Mouse (Mus musculus) heart, postnatal 0 days (tissue): Measurements from ENCODE around the gene 4930438A08Rik. TPM values are rescaled to one million over a fixed set of nuclear protein-coding genes. Genes with fewer than 3 reads are reported as not detected.
A peak's percentile ranks its signal among the peaks of the same experiment; 100 is the strongest.

ENCODE experiments used
- ATAC-seq: fragments of 200-750 bp; cut with Nextera tagmentation; 2 replicates; pipeline ENCODE4 v1.8.0; 2017; ENCODE audit warnings: low read depth, moderate number of reproducible peaks, moderate library complexity; ENCODE audit not compliant: insufficient read depth
- DNase-seq: peaks from one replicate; pipeline ENCODE4 v3.0.0-alpha.2; 2016; ENCODE audit warnings: low spot score
- H3K27ac ChIP-seq: fragments of 300-500 bp; sonication (generic); 2 replicates; pipeline ENCODE4 v1.5.1; 2014; ENCODE audit warnings: low read depth, mild to moderate bottlenecking
- H3K27me3 ChIP-seq: fragments of 300-500 bp; sonication (generic); 2 replicates; pipeline ENCODE4 v1.6.1; 2014; ENCODE audit warnings: low read length, mixed read lengths; ENCODE audit not compliant: control insufficient read depth, insufficient read depth
- H3K36me3 ChIP-seq: fragments of 300-500 bp; sonication (generic); replicated peaks from 2 replicates; pipeline ENCODE4 v1.6.1; 2014; ENCODE audit warnings: low read length, mixed read lengths; ENCODE audit not compliant: control insufficient read depth, insufficient read depth
- H3K4me1 ChIP-seq: fragments of 300-500 bp; sonication (generic); 2 replicates; pipeline ENCODE4 v1.6.1; 2014; ENCODE audit warnings: antibody characterized with exemption; ENCODE audit not compliant: control insufficient read depth, insufficient read depth
- H3K4me2 ChIP-seq: fragments of 300-500 bp; sonication (generic); 2 replicates; pipeline ENCODE4 v1.6.1; 2014; ENCODE audit warnings: low read depth, mild to moderate bottlenecking, low read length, moderate library complexity
- H3K4me3 ChIP-seq: fragments of 300-500 bp; sonication (generic); 2 replicates; pipeline ENCODE4 v1.5.1; 2014; ENCODE audit warnings: low read depth, low read length
- H3K9ac ChIP-seq: fragments of 300-500 bp; sonication (generic); replicated peaks from 2 replicates; pipeline ENCODE4 v1.6.1; 2014; ENCODE audit warnings: low read depth, low read length, mixed read lengths
- H3K9me3 ChIP-seq: fragments of 300-500 bp; sonication (generic); replicated peaks from 2 replicates; pipeline ENCODE4 v1.6.1; 2016; ENCODE audit warnings: low read length; ENCODE audit not compliant: control insufficient read depth
- CTCF ChIP-seq: IDR thresholded peaks from 2 replicates; pipeline ENCODE4 v1.5.1; 2016; ENCODE audit warnings: antibody characterized with exemption, control low read depth, low read depth
- EP300 ChIP-seq: IDR thresholded peaks from 2 replicates; pipeline ENCODE4 v1.6.1; 2016; ENCODE audit warnings: antibody characterized with exemption, low read depth
- WGBS: fragments of 180-500 bp; shearing (Covaris S2); extraction: QIAGEN DNeasy Blood & Tissue Kit; methylation state at CpG from one replicate; pipeline ENCODE4 v1.1.7; 2014; 5-methylcytosine and 5-hydroxymethylcytosine counted together
- polyA plus RNA-seq: library from polyadenylated mRNA; unstranded; fragments of >200 nt; fragmentation: Nextera tagmentation; extraction: Ambion mirVana; gene quantifications from 2 replicates; pipeline ENCODE4 v1.2.1, GENCODE M21; 2015
- total RNA-seq: library from RNA; depleted of rRNA; stranded (reverse); fragments of >200 nt; gene quantifications from 2 replicates; pipeline ENCODE4 v1.2.3, GENCODE M21; 2014; ENCODE audit warnings: low replicate concordance

4930438A08Rik gene
- total and polyA plus RNA-seq, 2 experiments from 2014 or later = not detected

DNA sequence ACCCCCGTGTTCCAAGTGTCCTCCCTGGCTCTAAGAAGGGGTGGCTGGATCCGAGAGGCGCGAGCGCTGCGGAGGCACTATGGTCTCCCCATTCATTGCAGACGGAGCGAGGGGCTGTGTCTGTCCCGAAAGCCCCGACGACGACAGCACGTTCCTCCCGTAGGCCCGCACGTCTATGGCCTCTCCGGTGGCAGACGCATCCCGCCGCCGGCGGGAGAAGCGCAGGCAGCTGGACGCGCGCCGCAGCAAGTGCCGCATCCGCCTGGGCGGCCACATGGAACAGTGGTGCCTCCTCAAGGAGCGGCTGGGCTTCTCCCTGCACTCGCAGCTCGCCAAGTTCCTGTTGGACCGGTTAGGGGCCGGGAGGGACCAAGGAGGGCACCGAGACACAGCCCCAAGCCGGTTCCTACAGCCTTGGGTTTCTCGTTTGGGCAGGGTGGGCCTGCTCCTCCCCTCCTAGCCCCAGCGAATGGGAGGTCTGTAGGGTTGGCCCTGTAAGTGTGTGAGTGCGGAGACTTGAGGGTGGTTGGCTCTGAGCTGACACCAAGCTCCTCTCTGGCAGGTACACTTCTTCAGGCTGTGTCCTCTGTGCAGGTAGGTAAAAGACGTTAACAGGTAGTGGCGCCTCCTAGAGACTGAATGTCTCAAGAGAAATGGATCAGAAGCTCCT, 32.9 kb downstream of the 4930438A08Rik start:
- Histone ChIP-seq H3K27me3 (no peaks in the 10 kb centered on the region), H3K36me3 (no peaks in the 10 kb centered on the region), H3K4me2 (peak overlapping the region; percentile 83), H3K27ac (no peak overlapping the region), H3K4me1 (peaks cover 11% of the 10 kb centered on the region), H3K9ac (peak overlapping the region; percentile 38), H3K9me3 (no peaks in the 10 kb centered on the region), H3K4me3 (peak overlapping the region; percentile 45)
- under 1% methylated on average over 41 of the region's 42 CpGs for WGBS
- DNase-seq (no peak), ATAC-seq (peak; percentile 22)
- no peak for TF ChIP-seq EP300
- TF ChIP-seq CTCF = no peak

DNA sequence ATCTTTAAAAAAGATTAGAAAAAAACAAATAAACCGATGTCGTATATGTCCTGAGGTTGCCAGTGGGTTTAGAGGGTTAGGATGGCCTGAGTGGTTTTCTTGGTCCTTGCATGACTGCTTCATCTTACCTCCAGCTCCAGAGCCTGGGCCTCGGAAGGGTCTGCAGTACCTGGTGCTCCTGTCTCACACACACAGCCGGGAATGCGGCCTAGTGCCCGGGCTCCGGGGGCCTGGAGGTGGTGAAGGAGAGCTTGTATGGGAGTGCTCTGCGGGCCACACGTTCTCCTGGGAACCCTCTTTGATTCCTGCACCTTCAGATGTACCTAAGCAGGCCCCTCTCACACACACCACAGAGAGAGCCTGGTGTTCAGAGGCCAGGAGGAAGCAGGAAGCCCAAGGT, 34.1 kb downstream of the 4930438A08Rik start:
- no peak for ATAC-seq
- no peak overlapping the region for H3K4me2 ChIP-seq
- peaks cover 9% of the 10 kb centered on the region for H3K4me1 ChIP-seq
- H3K9me3 ChIP-seq = no peaks in the 10 kb centered on the region
- no peak overlapping the region for H3K27ac ChIP-seq
- H3K27me3 ChIP-seq = no peaks in the 10 kb centered on the region
- no peak for DNase-seq
- TF ChIP-seq EP300 (no peak), CTCF (no peak)
- H3K4me3 ChIP-seq = no peak overlapping the region
- no peaks in the 10 kb centered on the region for H3K36me3 ChIP-seq
- H3K9ac ChIP-seq = no peak overlapping the region
- WGBS = 95% methylated on average over 9 of the region's 9 CpGs

DNA sequence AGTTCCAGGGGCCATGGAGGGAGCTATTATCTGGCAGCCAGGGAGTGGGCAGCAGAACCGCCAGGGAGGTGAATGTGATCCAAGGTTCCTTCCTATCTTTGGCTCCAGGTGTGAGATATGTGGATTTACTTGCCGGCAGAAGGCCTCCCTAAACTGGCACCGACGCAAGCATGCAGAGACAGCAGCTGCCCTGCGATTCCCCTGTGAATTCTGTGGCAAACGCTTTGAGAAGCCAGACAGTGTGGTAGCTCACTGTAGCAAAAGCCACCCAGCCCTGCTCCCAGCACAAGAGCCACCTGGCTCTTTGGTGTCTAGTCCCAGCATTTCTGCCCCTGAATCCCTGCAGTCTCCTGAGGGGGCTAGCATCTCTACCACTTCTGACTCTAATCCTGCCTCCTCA, 39.5 kb downstream of the 4930438A08Rik start:
- Histone ChIP-seq H3K36me3 (peaks cover 32% of the 10 kb centered on the region), H3K27me3 (no peaks in the 10 kb centered on the region), H3K9ac (no peak overlapping the region), H3K4me1 (no peaks in the 10 kb centered on the region), H3K4me2 (no peak overlapping the region), H3K27ac (no peak overlapping the region), H3K9me3 (no peaks in the 10 kb centered on the region), H3K4me3 (no peak overlapping the region)
- 53% methylated on average over 6 of the region's 6 CpGs for WGBS
- no peak for ATAC-seq
- no peak for TF ChIP-seq EP300
- no peak for TF ChIP-seq CTCF
- DNase-seq = no peak

DNA sequence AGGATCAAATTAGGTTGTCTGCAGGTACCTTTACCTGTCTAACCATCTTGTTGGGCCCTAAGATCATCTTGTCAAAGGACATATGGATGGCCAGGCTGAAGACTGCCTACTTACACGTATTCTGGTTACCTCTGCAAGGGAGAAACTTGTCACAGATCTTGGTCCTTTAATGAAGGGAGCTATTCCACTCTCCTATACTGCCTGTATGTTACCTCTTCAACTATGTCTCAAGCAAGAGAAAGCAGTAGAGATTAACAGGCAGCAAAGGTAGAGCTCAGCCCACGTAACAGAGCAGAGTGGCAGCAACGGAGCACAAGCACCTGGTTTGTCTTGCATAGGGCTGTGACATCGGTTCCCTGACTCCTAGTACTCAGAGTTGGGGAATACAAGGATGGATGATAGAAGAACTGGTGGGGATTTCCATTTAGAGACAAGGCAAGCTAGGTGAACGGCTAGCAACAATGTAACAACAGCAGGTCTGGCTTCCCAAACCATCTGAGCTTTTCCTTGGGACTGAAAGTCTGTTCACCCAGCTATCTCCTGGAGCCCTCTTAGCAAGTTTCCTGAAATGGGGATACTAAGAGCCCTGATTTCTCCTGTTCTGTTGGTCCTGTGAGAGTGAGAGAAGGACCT, 41.1 kb downstream of the 4930438A08Rik start:
- TF ChIP-seq EP300 (no peak), CTCF (no peak)
- no peak for ATAC-seq
- no peaks in the 10 kb centered on the region for H3K9me3 ChIP-seq
- 0 out of 2 replicates have a peak, but pooled peaks cover under 1% of the 10 kb centered on the region for H3K4me1 ChIP-seq
- H3K36me3 ChIP-seq = peaks cover 40% of the 10 kb centered on the region
- no peak overlapping the region for H3K9ac ChIP-seq
- H3K4me2 ChIP-seq = no peak overlapping the region
- H3K27ac ChIP-seq = no peak overlapping the region
- no peaks in the 10 kb centered on the region for H3K27me3 ChIP-seq
- no peak for DNase-seq
- H3K4me3 ChIP-seq = no peak overlapping the region
- WGBS = 90% methylated on average over 5 of the region's 5 CpGs

DNA sequence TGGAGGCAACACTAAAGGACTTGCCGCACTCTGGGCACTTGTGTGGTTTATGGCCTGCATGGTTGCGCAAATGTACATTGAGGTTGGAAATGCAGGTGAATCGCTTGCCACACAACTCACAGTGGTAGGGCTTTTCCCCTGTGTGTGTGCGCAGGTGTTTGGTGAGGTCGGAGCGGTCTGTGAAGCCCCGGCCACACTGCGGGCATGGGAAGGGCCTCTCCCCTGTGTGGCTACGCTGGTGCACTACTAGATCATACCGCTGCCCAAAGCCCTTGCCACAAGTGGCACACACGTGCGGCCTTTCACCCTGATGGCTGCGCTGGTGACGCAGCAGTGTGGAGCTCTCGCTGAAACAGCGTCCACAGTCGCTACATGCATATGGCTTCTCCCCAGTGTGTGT, 41.7 kb downstream of the 4930438A08Rik start:
- WGBS = 84% methylated on average over 17 of the region's 17 CpGs
- no peaks in the 10 kb centered on the region for H3K9me3 ChIP-seq

More for the DNA sequence above, 41.7 kb downstream of the 4930438A08Rik start:
- Histone ChIP-seq H3K4me1 (0 out of 2 replicates have a peak, but pooled peaks cover 6% of the 10 kb centered on the region), H3K4me2 (no peak overlapping the region), H3K27ac (no peak overlapping the region), H3K27me3 (no peaks in the 10 kb centered on the region), H3K4me3 (no peak overlapping the region), H3K9ac (no peak overlapping the region), H3K36me3 (peaks cover 45% of the 10 kb centered on the region)
- TF ChIP-seq EP300 = no peak
- TF ChIP-seq CTCF = no peak
- no peak for ATAC-seq
- DNase-seq = no peak
